Mouse (Mus musculus): ENCODE results near the gene Atp11a.
A peak's percentile ranks its signal among the peaks of the same experiment; 100 is the strongest.

Gene Atp11a

GRCm38 (mm10) chr8:12816412-12816811, 59.6 kb downstream of the Atp11a start:
- no peak for DNase-seq (ENCODE audit: low spot score)

- DNase-seq (ENCODE audit: low spot score): no peak
Measured at GRCm38 (mm10) chr8:12822892-12823291, 66.1 kb downstream of the Atp11a start.

DNA sequence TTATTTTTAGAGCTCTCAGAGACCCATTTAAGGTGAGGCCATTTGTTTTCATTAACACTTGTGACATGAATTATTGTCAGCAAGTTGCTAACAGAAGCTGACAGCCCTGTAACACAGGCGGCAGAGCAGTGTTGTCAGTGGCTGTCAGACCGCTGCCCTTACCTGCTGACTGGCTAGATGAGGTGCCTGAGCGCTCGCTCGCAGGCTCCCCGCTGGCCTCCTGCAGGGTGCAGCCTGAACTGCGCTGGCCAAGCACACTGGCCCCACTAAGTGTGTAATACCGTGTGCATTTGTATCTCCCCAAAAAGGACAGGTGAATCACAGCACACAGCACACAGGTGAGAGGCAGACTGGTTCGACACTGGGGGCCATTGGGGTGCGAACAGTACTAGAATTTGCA, 67.7 kb downstream of the Atp11a start:
- no peak for DNase-seq (ENCODE audit: low spot score)

DNA sequence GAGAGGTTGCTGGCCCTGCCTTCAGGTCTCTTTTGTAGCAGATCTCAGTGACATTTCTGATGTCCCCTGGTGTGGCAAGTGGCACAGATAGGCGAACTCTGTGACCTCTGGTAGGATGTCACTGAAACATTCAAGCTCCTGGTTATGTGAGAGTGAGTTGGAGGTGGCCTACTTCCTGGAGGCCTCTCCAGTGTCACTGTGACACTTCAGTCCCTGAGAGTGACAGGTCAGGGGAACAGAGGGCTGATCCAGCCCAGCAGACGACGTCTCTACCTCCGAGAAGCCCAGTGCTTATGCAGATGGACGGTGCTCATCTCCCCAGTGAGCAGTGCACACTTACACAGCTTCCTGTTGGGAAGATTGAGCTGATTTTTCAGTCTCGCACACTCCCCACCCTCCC, 68.4 kb downstream of the Atp11a start:
- no peak for DNase-seq (ENCODE audit: low spot score)

- DNase-seq (ENCODE audit: low spot score): peak; percentile 88
Measured at GRCm38 (mm10) chr8:12825686-12826237, 68.9 kb downstream of the Atp11a start.

DNA sequence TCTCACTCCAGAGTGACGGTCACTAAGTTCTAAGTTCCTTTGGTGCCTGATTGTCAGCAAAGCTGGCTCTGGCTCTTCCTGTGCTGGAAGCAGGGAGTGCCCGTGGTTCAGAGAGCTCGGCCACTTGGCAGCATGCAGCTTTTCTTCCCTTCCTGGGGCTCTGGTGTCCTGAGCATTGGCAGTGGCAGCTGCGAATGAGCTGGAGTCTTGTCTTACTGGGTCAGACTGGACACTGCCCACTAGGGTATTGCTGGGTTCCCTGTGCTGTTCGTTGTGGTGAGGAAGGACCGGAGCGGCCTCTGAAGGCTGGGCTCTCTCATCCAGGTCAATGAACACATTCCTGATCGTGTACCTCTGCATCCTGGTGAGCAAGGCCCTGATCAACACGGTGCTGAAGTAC, 70.3 kb downstream of the Atp11a start:
- DNase-seq (ENCODE audit: low spot score): no peak

- no peak for DNase-seq (ENCODE audit: low spot score)
Measured at GRCm38 (mm10) chr8:12828298-12828697, 71.5 kb downstream of the Atp11a start.

GRCm38 (mm10) chr8:12829381-12829780, 72.6 kb downstream of the Atp11a start:
- no peak for DNase-seq (ENCODE audit: low spot score)

DNA sequence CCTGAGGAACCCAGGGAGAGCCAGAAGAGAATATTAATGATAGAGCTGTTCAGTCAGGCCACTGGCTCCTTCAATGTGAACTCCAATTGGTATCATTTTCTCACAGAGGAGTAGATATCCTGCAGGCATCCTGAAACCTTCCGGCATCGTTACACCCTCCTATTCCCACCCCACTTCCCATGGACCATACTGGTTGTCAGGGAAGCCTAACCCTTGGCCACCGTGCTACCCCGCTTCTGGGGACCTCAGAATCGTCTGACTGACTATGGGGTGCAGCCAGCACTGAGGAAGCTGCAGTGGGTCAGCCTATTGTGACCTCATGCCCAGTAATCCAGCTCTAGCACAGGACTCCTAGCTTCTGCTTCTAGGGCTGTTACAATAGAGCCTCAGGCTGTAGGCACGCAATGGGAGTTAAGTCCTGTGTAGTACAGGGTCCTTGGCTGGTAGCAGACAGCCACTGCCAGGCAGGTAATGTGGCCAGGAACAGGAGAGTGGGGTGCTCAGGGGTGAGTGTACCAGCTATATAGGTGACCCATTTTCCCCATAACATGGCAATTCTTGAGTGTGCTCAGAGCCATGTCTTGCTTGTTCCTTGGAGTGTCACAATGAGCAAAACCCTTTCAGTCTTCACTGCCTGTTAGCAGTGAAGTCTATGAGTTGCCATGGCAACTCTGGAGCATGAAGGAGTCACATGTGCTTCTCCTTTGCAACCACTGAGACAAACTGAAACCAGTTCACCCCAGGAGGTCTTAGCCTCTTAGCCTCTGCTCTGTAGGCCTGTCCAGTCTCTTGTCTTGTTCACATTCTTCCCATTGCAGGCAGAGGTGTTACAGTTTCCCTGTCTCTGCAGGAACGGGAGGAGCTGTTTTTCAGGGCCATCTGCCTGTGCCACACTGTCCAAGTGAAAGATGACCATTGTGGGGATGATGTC, 75.1 kb downstream of the Atp11a start:
- DNase-seq (ENCODE audit: low spot score): no peak

- no peak for DNase-seq (ENCODE audit: low spot score)
Measured at GRCm38 (mm10) chr8:12833616-12834015, 76.8 kb downstream of the Atp11a start.

GRCm38 (mm10) chr8:12840834-12841233, 84.0 kb downstream of the Atp11a start:
- DNase-seq (ENCODE audit: low spot score): no peak

DNA sequence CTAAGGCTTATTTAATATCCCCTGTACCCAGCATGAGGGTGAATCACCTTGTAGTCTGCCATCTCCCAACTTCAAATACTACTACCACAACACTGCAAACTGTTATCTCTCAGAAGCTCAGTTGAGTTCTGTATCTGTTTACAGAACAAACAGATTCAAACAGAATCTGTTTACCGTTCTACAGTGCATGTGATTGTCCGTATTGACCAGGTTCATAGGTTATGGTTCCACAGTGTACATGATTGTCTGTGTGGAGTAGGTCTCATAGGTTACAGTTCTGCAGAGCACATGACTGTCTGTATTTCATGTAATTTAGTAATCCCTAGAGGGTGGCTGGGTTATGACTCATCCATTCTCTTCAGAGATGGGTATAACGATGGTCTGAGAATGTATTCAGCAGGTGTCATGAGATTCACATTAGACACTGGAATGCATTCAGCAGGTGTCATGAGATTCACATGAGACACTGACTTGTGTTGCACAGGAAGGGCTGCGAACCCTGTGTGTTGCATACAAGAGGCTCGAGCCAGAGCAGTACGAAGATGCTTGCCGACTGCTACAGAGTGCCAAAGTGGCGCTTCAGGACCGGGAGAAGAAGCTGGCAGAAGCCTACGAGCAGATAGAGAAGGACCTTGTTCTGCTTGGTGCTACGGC, 85.7 kb downstream of the Atp11a start:
- DNase-seq (ENCODE audit: low spot score): no peak

DNA sequence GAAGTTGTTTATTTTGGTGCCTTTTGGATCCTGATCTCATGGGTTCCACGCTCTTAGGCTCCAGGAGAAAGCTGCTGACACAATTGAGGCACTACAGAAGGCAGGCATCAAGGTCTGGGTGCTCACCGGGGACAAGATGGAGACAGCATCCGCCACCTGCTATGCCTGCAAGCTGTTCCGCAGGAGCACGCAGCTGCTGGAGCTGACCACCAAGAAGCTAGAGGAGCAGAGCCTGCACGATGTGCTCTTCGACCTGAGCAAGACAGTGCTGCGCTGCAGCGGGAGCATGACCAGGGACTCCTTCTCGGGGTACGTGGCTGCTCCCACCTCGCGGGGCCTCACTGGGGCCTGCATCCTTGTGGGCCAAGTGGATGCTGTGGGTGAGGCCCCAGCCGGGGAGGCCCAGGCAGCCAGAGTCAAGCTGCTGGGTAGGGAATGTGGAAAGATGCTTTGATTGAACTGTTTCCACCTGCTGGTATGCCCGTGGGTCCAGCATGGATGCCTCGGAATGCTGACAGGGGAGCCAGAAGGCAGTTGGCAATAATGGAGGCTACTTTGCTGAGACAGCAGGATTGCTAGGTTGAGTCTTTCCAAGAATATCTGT, 87.6 kb downstream of the Atp11a start:
- no peak for DNase-seq (ENCODE audit: low spot score)

DNA sequence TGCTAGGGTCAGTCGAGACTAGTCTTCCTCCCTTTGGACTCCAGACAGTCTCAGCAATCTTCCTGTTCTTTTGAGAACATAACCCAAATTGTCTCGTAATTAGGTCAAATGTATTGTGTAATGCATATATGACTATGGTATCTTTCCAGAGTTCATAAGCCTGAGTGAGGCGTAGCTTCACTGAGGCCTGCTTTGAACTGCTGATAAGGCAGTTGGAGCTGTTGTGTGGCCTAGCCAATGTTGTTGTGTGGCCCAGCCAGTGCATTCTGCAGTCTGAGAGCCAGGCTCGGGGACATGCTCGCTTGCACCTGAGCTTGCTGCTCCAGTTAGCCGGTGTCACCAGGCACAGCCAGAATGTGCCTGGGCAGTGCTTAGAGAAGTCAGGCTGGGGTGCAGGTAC, 89.6 kb downstream of the Atp11a start:
- no peak for DNase-seq (ENCODE audit: low spot score)

DNA sequence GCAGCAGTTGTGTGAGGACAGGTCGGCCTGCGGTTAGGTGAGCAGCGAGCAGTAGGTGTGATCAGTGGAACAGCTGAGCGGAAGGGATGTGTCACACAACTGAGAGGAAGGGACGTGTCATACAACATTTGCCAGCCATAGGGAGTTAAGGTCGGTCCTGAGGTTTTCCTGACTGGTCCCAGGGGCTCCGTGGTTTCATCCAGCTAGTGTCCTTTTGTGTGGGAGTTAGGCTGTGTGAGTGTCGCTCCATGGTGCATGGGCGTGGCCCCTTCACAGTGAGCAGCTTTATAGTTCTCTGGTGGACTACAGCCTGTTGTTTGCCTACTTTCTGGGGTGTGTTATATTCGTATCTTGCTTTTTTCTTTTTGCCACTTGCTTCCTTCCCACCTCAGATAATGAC, 94.4 kb downstream of the Atp11a start:
- no peak for DNase-seq (ENCODE audit: low spot score)

DNA sequence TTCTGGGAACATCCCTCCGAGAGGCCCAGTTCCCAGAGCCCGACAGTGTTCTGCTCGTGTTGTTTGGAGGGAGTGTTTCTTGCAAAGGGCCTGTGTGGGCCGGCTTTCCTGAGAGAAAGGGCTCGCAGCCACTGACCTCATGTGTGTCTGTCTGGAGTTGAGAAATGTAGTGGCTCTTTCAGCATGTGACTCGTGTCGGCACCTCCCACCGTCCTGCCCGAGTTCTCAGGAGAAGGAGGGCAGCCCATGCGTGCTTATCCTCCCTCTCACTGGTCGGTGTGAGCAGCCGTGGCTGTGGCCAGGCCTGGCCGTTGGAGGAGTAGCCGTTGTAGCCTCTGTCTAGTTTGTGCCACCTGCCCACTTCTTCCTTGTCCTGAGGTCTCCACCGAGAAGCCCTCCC, 99.2 kb downstream of the Atp11a start:
- DNase-seq (ENCODE audit: low spot score): no peak

DNA sequence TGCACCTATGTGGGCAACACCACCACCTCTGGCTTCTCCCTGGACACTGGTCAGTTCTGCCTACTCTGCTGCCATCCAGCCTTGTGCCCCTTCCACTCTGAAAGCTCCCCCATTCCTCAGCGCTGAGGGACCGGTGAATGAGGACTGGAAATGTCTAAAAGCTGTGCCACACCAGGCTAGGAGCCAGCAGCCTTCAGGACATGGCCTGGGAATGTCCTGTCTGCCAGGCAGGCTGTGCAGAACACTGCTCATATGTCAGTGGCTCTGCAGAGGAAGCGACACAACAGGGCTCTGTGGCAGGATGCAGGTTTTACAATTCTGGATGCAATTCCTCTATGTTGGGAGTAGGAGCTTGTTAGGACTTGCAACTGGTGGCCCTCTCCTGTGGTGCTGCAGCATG, 106.2 kb downstream of the Atp11a start:
- no peak for DNase-seq (ENCODE audit: low spot score)

GRCm38 (mm10) chr8:12863608-12864007, 106.8 kb downstream of the Atp11a start:
- DNase-seq (ENCODE audit: low spot score): no peak

DNA sequence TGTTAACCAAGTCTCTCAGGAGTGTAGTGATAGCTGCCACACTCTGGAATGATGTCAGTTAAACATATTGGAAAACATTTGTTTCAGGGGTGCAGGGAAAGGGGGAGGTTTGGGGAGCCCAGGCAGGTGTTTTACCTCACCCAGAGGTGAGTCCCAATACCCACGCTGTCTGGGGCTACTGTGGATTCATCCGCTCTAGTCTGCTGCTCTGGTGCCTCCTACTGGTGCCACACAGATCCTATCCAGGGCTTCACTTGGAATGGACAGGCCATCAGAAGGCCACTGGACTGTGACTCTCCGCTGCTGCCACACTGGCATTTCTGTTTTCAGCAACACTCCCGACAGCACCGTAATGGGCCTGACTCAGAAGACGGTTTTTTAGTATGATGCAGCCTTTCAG, 109.0 kb downstream of the Atp11a start:
- no peak for DNase-seq (ENCODE audit: low spot score)

DNA sequence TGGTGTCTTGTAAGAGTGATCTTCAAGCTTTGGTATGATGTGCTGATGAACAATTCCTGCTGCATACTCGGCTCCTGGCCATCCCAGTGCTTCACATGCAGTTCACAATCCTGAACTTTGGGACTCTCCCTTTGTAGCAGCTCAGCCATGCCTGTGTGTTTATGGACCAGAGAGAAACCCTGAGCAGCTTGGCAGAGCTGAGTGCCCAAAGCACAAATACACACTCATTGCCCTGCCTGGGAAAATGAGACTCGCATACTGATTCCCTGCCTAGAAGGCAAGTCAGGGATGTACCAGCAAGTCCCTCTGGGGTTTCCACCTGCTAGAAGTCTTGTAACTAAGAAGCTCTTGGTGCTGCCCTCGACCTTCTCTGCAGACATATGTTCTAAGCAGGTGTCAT, 112.8 kb downstream of the Atp11a start:
- no peak for DNase-seq (ENCODE audit: low spot score)

DNA sequence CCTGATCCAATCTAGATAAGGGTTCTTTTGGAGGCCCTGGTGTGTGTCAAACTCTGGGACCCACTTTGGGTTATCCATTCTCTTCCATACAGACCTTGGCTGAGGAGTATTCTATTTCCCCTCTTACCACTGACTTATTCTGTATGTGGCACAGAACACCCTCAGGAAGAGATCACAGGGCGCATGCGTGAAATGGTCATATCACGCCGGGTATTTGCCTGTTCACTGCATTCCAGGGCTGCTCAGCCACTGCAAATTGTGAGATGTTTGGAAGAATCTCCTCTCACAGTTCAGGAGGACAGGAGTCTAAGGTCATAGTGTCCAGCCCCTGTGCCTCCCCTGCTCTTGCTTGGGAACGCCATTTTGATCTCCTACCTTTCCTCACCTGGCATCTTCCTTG, 113.8 kb downstream of the Atp11a start:
- DNase-seq (ENCODE audit: low spot score): no peak

- peak; percentile 8 for DNase-seq (ENCODE audit: low spot score)
Measured at GRCm38 (mm10) chr8:12871461-12871860, 114.6 kb downstream of the Atp11a start.

DNA sequence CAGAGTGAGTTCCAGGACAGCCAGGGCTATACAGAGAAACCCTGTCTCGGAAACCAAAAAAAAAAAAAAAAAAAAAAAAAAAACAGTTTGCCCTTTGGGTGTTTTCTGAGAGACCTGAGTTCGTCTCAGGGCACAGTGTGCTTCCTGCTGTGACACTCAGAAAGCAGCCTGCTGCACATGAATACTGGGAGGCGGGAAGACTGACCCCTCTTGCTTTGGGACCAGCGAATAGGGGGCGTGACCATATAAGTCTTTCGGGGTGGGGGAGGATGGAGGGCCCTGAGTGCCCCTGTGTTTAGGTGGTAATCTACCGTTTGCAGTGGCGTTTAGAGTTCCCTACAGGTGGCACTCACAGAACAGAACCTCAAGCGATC, 116.2 kb downstream of the Atp11a start:
- DNase-seq (ENCODE audit: low spot score): no peak

Measured in lung, postnatal 25 days (tissue).